18 mouse cellular contexts compared by ENCODE assay signal in genomic region chr14:12560233-12560577, GRCm38 (mm10).
DNase-seq lines count a peak whose midpoint lies in the region; ATAC-seq lines count a peak whose summit lies in the region.
"Had no signal": no experiment of that assay in that cellular context is flagged by ENCODE, and none has a peak within 500 bp of the region (broad histone marks: within the 10 kb centered on the region; RNA-seq: fewer than 3 reads in every experiment).

No protein-coding gene starts in this region.

- ATAC-seq in forebrain, embryonic 15.5 days (replicated peaks): 0 out of 2 replicates have a peak, but pooled peaks have one; percentile 15
- ATAC-seq in forebrain, embryonic 12.5 days (ENCODE audit: low FRiP score): no peak; the same call in 1 of the 2 replicates
- peak; percentile 61 for ATAC-seq in hindbrain, embryonic 12.5 days (ENCODE audit: low FRiP score)
- ATAC-seq in hindbrain, embryonic 16.5 days: peak; percentile 16
- ATAC-seq in midbrain, embryonic 16.5 days: 0 out of 2 replicates have a peak, but pooled peaks have one; percentile 18
- no peak for ATAC-seq in CD4-positive, CD25-positive, alpha-beta regulatory T cell, adult 4 months
- ATAC-seq in kidney, embryonic 16.5 days (ENCODE audit: low FRiP score, low TSS enrichment): no peak
- ATAC-seq: intestine, embryonic 15.5 days; lung, postnatal 0 days had no signal

- 67% methylated on average over 1 of the region's 1 CpGs for WGBS in forebrain, embryonic 15.5 days
- 87% methylated on average over 1 of the region's 1 CpGs for WGBS in forebrain, embryonic 12.5 days
- WGBS in hindbrain, embryonic 12.5 days: 74% methylated on average over 1 of the region's 1 CpGs
- 71% methylated on average over 1 of the region's 1 CpGs for WGBS in hindbrain, embryonic 16.5 days
- 85% methylated on average over 1 of the region's 1 CpGs for WGBS in midbrain, embryonic 16.5 days
- WGBS in kidney, embryonic 16.5 days: 63% methylated on average over 1 of the region's 1 CpGs

- no peak overlapping the region for H3K4me2 ChIP-seq in forebrain, embryonic 15.5 days (replicated peaks)
- H3K4me2 ChIP-seq in forebrain, embryonic 12.5 days: no peak overlapping the region
- no peak overlapping the region for H3K4me2 ChIP-seq in hindbrain, embryonic 12.5 days (replicated peaks)
- no peak overlapping the region for H3K4me2 ChIP-seq in hindbrain, embryonic 16.5 days (ENCODE audit: low read length)
- no peak overlapping the region for H3K4me2 ChIP-seq in midbrain, embryonic 16.5 days (ENCODE audit: low read length)
- no peak overlapping the region for H3K4me2 ChIP-seq in kidney, embryonic 16.5 days (replicated peaks; ENCODE audit: low read depth, low read length)
- H3K4me2 ChIP-seq: heart, embryonic 13.5 days; intestine, embryonic 15.5 days; limb, embryonic 15.5 days had no signal

- H3K4me3 ChIP-seq in forebrain, embryonic 15.5 days: no peak overlapping the region
- no peak overlapping the region for H3K4me3 ChIP-seq in forebrain, embryonic 12.5 days (replicated peaks)
- no peak overlapping the region for H3K4me3 ChIP-seq in hindbrain, embryonic 12.5 days
- no peak overlapping the region for H3K4me3 ChIP-seq in hindbrain, embryonic 16.5 days (ENCODE audit: low read length)
- no peak overlapping the region for H3K4me3 ChIP-seq in midbrain, embryonic 16.5 days (ENCODE audit: low read depth, low read length)
- H3K4me3 ChIP-seq in kidney, embryonic 16.5 days (ENCODE audit: low read length): no peak overlapping the region
- H3K4me3 ChIP-seq: embryonic facial prominence, embryonic 10.5 days; heart, embryonic 13.5 days; intestine, embryonic 15.5 days; limb, embryonic 15.5 days had no signal

- peaks cover 19% of the 10 kb centered on the region for H3K4me1 ChIP-seq in forebrain, embryonic 15.5 days
- H3K4me1 ChIP-seq in forebrain, embryonic 12.5 days: no peaks in the 10 kb centered on the region
- peaks cover 12% of the 10 kb centered on the region for H3K4me1 ChIP-seq in hindbrain, embryonic 12.5 days
- H3K4me1 ChIP-seq in hindbrain, embryonic 16.5 days (ENCODE audit: control insufficient read depth, insufficient read depth, low read depth, low read length): peaks cover 14% of the 10 kb centered on the region
- H3K4me1 ChIP-seq in midbrain, embryonic 16.5 days (ENCODE audit: control insufficient read depth, insufficient read depth, low read length): peaks cover 11% of the 10 kb centered on the region
- H3K4me1 ChIP-seq in kidney, embryonic 16.5 days (ENCODE audit: insufficient read depth, low read length): no peaks in the 10 kb centered on the region
- H3K4me1 ChIP-seq: heart, embryonic 13.5 days; intestine, embryonic 15.5 days; limb, embryonic 15.5 days had no signal

- no peaks in the 10 kb centered on the region for H3K27me3 ChIP-seq in forebrain, embryonic 15.5 days
- no peaks in the 10 kb centered on the region for H3K27me3 ChIP-seq in forebrain, embryonic 12.5 days
- no peaks in the 10 kb centered on the region for H3K27me3 ChIP-seq in hindbrain, embryonic 12.5 days
- no peaks in the 10 kb centered on the region for H3K27me3 ChIP-seq in hindbrain, embryonic 16.5 days (replicated peaks; ENCODE audit: control insufficient read depth, insufficient read depth, low read length)
- H3K27me3 ChIP-seq in midbrain, embryonic 16.5 days (ENCODE audit: control insufficient read depth, insufficient read depth, low read depth, low read length): no peaks in the 10 kb centered on the region
- no peaks in the 10 kb centered on the region for H3K27me3 ChIP-seq in kidney, embryonic 16.5 days (ENCODE audit: insufficient read depth, low read length)
- H3K27me3 ChIP-seq: heart, embryonic 13.5 days; intestine, embryonic 15.5 days; limb, embryonic 15.5 days had no signal

- H3K9ac ChIP-seq in forebrain, embryonic 15.5 days (replicated peaks): no peak overlapping the region
- no peak overlapping the region for H3K9ac ChIP-seq in forebrain, embryonic 12.5 days
- no peak overlapping the region for H3K9ac ChIP-seq in hindbrain, embryonic 12.5 days
- no peak overlapping the region for H3K9ac ChIP-seq in hindbrain, embryonic 16.5 days (ENCODE audit: low read depth, low read length)
- H3K9ac ChIP-seq in midbrain, embryonic 16.5 days (ENCODE audit: low read depth, low read length): no peak overlapping the region
- no peak overlapping the region for H3K9ac ChIP-seq in kidney, embryonic 16.5 days (replicated peaks; ENCODE audit: low read length)
- H3K9ac ChIP-seq: heart, embryonic 13.5 days; intestine, embryonic 15.5 days; limb, embryonic 15.5 days had no signal

- H3K9me3 ChIP-seq in forebrain, embryonic 15.5 days: no peaks in the 10 kb centered on the region
- no peaks in the 10 kb centered on the region for H3K9me3 ChIP-seq in forebrain, embryonic 12.5 days
- H3K9me3 ChIP-seq in hindbrain, embryonic 12.5 days (replicated peaks): no peaks in the 10 kb centered on the region; the same call in 1 of the 2 replicates
- H3K9me3 ChIP-seq in hindbrain, embryonic 16.5 days (ENCODE audit: control insufficient read depth, low read length): no peaks in the 10 kb centered on the region
- no peaks in the 10 kb centered on the region; the same call in 1 of the 2 replicates for H3K9me3 ChIP-seq in midbrain, embryonic 16.5 days (replicated peaks; ENCODE audit: control insufficient read depth, low read length, poor library complexity, severe bottlenecking)
- H3K9me3 ChIP-seq in kidney, embryonic 16.5 days (ENCODE audit: low read length): no peaks in the 10 kb centered on the region
- H3K9me3 ChIP-seq: embryonic facial prominence, embryonic 10.5 days; heart, embryonic 13.5 days; intestine, embryonic 15.5 days; limb, embryonic 15.5 days had no signal

- H3K36me3 ChIP-seq in forebrain, embryonic 15.5 days: no peaks in the 10 kb centered on the region
- H3K36me3 ChIP-seq in forebrain, embryonic 12.5 days (replicated peaks): no peaks in the 10 kb centered on the region
- no peaks in the 10 kb centered on the region for H3K36me3 ChIP-seq in hindbrain, embryonic 12.5 days
- H3K36me3 ChIP-seq in hindbrain, embryonic 16.5 days (ENCODE audit: control insufficient read depth, insufficient read depth, low read length): no peaks in the 10 kb centered on the region
- no peaks in the 10 kb centered on the region; the same call in 1 of the 2 replicates for H3K36me3 ChIP-seq in midbrain, embryonic 16.5 days (ENCODE audit: control insufficient read depth, insufficient read depth, low read length)
- H3K36me3 ChIP-seq in kidney, embryonic 16.5 days (ENCODE audit: insufficient read depth, low read length): no peaks in the 10 kb centered on the region
- H3K36me3 ChIP-seq: embryonic facial prominence, embryonic 10.5 days; heart, embryonic 13.5 days; intestine, embryonic 15.5 days; limb, embryonic 15.5 days had no signal

- no peak for DNase-seq in right cerebral cortex, adult 2 months (ENCODE audit: low spot score in 2 of 2)
- DNase-seq: adrenal gland, postnatal 25 days; cerebellum, adult 11 months; heart, postnatal 36 days; right cerebral cortex, adult 18-20 months; thymus, postnatal 14 days had no signal

- H3K27ac ChIP-seq in forebrain, embryonic 15.5 days (replicated peaks): no peak overlapping the region
- H3K27ac ChIP-seq in forebrain, embryonic 12.5 days: no peak overlapping the region
- H3K27ac ChIP-seq in hindbrain, embryonic 12.5 days: peak overlapping the region; percentile 73
- H3K27ac ChIP-seq in hindbrain, embryonic 16.5 days (ENCODE audit: low read depth, low read length): no peak overlapping the region
- 0 out of 2 replicates have a peak overlapping the region, but pooled peaks have one; percentile 10 for H3K27ac ChIP-seq in midbrain, embryonic 16.5 days (ENCODE audit: low read length)
- no peak overlapping the region for H3K27ac ChIP-seq in kidney, embryonic 16.5 days (ENCODE audit: low read length)
- H3K27ac ChIP-seq: embryonic facial prominence, embryonic 10.5 days; heart, embryonic 13.5 days; intestine, embryonic 15.5 days; limb, embryonic 15.5 days had no signal

Comparison
In these comparisons a context has a peak if more than half of its experiments do, and no peak if none do; other contexts are left out.
1. ATAC-seq: peak in forebrain, embryonic 15.5 days (single experiment), hindbrain, embryonic 12.5 days (single experiment), hindbrain, embryonic 16.5 days (single experiment) and midbrain, embryonic 16.5 days (single experiment); none in forebrain, embryonic 12.5 days (single experiment), CD4-positive, CD25-positive, alpha-beta regulatory T cell, adult 4 months (single experiment) and kidney, embryonic 16.5 days (single experiment).
2. H3K27ac ChIP-seq: peak in hindbrain, embryonic 12.5 days (single experiment) and midbrain, embryonic 16.5 days (single experiment); none in forebrain, embryonic 15.5 days (single experiment), forebrain, embryonic 12.5 days (single experiment), hindbrain, embryonic 16.5 days (single experiment) and kidney, embryonic 16.5 days (single experiment).